Mouse (Mus musculus): Measurements from ENCODE around the gene Zbtb40. TPM values are rescaled to one million over a fixed set of nuclear protein-coding genes. Genes with fewer than 3 reads are reported as not detected.

Gene Zbtb40
- polyA plus RNA-seq, 1 experiment from 2014 or later = 1.5 TPM

DNA sequence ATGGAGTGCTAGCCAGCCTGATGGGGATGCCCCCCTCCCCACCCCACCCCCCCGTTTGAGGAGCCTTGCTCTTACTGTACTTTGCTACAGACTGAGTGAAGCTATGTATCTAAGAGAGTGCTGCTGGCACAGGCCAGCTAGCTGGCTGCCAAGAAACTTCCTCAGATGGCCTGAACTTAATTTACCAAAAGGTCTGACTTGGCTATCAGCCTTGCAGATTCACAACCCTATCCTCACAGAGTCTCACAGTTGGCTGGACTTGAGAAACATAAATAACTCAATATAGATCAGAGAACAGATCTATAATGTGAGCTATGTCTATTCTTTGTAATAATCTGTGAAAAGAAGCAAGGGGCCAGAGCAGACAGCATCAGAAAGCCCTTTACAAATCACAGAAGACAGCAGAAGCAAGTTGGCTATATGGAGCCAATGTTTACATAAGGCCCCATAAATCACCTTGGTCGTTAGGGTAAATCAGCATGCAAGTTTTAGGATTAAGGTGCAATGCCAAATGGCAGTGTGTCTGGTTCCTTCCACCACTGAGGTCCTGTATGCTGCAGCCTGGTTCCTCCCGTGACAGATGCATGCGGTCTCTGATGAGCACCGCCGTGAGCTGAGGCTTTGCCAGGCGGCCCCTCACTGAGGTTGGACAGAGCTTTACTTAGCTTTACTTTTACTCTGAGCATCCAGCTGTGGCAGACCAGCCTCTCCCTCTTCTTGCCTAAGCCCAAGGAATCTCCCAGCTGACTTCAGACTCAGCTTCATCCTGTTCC lies 15.3 kb downstream of the Zbtb40 start:
- H3K27ac ChIP-seq = no peak overlapping the region
- whole genome bisulfite sequencing (ENCODE audit: insufficient replicate concordance) = 66% methylated on average over 7 of the region's 7 CpGs
- no peaks in the 10 kb centered on the region for H3K9me3 ChIP-seq (replicated peaks)
- H3K36me3 ChIP-seq = no peaks in the 10 kb centered on the region
- H3K27me3 ChIP-seq = no peaks in the 10 kb centered on the region
- ATAC-seq (ENCODE audit: low read depth) = no peak
- DNase-seq = no peak
- H3K4me2 ChIP-seq = no peak overlapping the region
- peaks cover 12% of the 10 kb centered on the region; the same call in 1 of the 2 replicates for H3K4me1 ChIP-seq (replicated peaks)
- H3K4me3 ChIP-seq (replicated peaks) = no peak overlapping the region
- no peak overlapping the region for H3K9ac ChIP-seq

DNA sequence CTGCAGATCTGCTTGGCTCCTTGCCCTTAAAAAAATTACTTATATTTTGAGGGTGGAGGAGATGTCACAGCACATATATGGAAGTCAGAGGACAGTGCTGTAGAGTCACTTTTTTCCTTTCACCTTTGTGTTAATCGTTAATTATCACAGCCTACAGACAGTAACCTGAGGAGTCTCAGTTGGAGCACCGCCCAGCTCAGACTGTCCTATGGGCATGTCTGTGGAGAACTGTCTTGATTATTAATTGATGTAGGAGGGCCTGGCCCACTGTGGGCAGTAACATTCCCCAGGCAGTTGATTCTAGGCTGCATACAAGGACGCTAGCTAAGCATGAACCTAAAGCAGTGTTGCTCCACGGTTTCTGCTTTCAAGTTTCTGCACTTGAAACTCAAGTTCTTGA lies 16.1 kb downstream of the Zbtb40 start:
- Histone ChIP-seq H3K36me3 (no peaks in the 10 kb centered on the region), H3K27me3 (no peaks in the 10 kb centered on the region), H3K9me3 (replicated peaks) (no peaks in the 10 kb centered on the region), H3K9ac (no peak overlapping the region), H3K27ac (no peak overlapping the region), H3K4me3 (replicated peaks) (no peak overlapping the region), H3K4me1 (replicated peaks) (peaks cover 16% of the 10 kb centered on the region; the same call in 1 of the 2 replicates), H3K4me2 (no peak overlapping the region)
- DNase-seq (no peak), ATAC-seq (ENCODE audit: low read depth) (no peak)
- WGBS (ENCODE audit: insufficient replicate concordance) = 74% methylated on average over 4 of the region's 4 CpGs

DNA sequence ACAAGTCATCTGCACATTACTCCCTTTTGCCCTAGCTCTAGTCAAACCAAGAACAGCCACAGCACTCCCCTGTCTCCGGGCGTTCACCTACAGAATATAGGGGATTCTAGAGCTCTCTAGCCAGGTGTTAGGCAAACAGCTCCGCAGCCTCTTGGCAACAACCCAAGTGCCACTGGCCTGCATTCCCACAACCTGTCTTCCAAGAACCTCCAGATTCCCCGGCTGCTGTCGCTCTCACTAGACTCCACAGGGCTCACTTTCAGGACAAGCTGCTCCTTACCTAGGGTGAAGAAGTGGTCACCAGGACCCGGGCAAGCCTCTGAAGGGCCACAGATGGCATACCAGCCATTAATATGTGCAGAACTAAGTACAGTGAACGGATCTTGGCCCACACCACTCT lies 17.3 kb downstream of the Zbtb40 start:
- no peaks in the 10 kb centered on the region for H3K36me3 ChIP-seq
- H3K9me3 ChIP-seq (replicated peaks) = no peaks in the 10 kb centered on the region
- H3K4me1 ChIP-seq (replicated peaks) = peaks cover 28% of the 10 kb centered on the region
- ATAC-seq (ENCODE audit: low read depth) (no peak), DNase-seq (no peak)
- H3K27ac ChIP-seq = no peak overlapping the region
- no peak overlapping the region for H3K4me2 ChIP-seq
- no peak overlapping the region for H3K4me3 ChIP-seq (replicated peaks)
- H3K27me3 ChIP-seq = no peaks in the 10 kb centered on the region
- WGBS (ENCODE audit: insufficient replicate concordance) = 76% methylated on average over 7 of the region's 7 CpGs
- no peak overlapping the region for H3K9ac ChIP-seq

DNA sequence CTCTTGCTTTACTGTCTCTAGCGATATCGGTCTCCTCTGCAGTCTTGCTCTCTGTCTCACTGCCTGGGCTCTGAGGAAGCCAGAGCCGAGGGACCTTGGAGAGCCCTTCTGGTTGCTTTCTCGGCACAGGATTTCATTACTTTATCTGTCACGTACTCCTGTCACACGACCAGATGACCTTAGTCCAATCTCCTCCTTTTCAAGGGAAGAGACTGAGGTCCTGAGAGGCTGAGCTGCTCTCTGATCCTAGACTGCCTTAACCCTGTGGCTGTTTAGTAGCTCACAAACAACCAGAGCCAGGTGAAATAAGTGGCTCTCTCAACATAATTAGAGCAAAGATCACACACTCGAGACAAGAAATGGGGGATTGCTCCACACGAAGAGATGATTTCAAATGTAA lies 19.3 kb downstream of the Zbtb40 start:
- no peak overlapping the region for H3K27ac ChIP-seq
- WGBS (ENCODE audit: insufficient replicate concordance) = 55% methylated on average over 8 of the region's 8 CpGs
- no peak overlapping the region for H3K9ac ChIP-seq

DNA sequence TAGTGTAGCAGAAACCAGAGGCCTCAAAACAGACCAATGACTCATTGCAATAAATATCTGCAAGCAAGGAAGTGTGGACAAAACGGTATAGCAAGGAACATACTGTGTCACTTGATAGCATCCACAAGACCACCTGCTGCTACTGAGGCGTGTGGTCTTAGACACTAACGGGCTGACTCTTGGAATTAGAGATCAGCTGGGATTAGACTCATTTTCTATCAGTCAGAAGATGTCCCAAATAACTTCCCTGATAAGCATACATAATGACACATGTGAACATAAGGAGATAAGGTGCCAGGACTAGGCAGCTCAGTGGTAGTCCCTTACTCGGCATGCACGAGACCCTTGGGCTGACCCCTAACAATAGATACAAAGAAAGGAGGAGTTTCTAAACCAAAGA lies 21.6 kb downstream of the Zbtb40 start:
- no peak for DNase-seq
- H3K9me3 ChIP-seq (replicated peaks) = no peaks in the 10 kb centered on the region
- H3K27me3 ChIP-seq = no peaks in the 10 kb centered on the region
- no peak overlapping the region for H3K27ac ChIP-seq
- no peak overlapping the region for H3K4me3 ChIP-seq (replicated peaks)
- H3K36me3 ChIP-seq = no peaks in the 10 kb centered on the region
- H3K4me1 ChIP-seq (replicated peaks) = peaks cover 49% of the 10 kb centered on the region
- no peak overlapping the region for H3K4me2 ChIP-seq
- WGBS (ENCODE audit: insufficient replicate concordance) = 18% methylated on average over 5 of the region's 5 CpGs
- ATAC-seq (ENCODE audit: low read depth) = peak; percentile 56
- no peak overlapping the region for H3K9ac ChIP-seq

More for the DNA sequence above, 19.3 kb downstream of the Zbtb40 start:
- H3K9me3 ChIP-seq (replicated peaks) = no peaks in the 10 kb centered on the region
- no peak overlapping the region for H3K4me3 ChIP-seq (replicated peaks)
- DNase-seq (no peak), ATAC-seq (ENCODE audit: low read depth) (no peak)
- H3K4me1 ChIP-seq (replicated peaks) = peaks cover 47% of the 10 kb centered on the region
- H3K36me3 ChIP-seq = no peaks in the 10 kb centered on the region
- H3K27me3 ChIP-seq = no peaks in the 10 kb centered on the region
- no peak overlapping the region for H3K4me2 ChIP-seq

DNA sequence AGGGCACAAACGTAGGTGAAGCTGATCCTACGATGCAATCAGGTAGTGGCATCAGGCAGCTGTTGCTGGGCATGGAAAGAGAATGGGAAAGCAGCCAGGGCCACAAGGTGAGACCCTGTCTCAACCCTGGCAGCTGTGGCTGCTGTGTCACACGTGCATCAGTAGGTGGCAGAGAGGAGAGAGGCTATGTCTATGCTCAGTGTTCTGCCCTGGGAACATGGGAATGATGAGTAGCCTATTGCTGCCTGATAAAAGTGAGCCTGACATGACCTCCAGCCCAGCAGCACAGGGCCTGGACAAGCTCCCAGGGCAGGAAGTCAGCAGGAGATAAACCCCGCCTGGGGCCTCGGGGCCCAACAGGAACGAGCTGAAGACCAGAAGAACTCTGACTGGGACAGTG lies 23.0 kb downstream of the Zbtb40 start:
- Histone ChIP-seq H3K9me3 (replicated peaks) (no peaks in the 10 kb centered on the region), H3K4me3 (replicated peaks) (no peak overlapping the region), H3K36me3 (no peaks in the 10 kb centered on the region), H3K27ac (no peak overlapping the region), H3K4me2 (peak overlapping the region; percentile 23), H3K4me1 (replicated peaks) (peaks cover 49% of the 10 kb centered on the region), H3K27me3 (no peaks in the 10 kb centered on the region), H3K9ac (peak overlapping the region; percentile 19; the same call in 1 of the 2 replicates)
- 31% methylated on average over 6 of the region's 6 CpGs for WGBS (ENCODE audit: insufficient replicate concordance)
- peak; percentile 71 for ATAC-seq (ENCODE audit: low read depth)
- DNase-seq = peak; percentile 9

DNA sequence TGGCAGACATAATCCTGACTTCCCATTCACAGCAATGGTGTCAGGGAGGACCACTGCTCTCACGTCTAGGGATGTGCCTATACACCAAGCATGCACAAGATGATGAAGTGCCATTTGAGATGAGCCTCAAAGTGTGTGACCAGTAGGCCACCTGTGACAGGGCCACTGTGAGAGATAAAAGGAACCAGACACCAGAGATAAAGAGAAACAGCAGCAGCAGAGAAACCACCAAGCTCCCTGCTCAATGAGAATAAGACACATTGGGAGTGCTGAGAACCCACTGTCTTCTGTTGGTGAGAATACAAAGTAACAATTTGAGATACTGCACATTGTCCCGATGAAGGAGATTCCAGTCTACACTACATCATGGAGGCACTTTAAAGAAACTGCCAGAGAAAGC lies 23.5 kb downstream of the Zbtb40 start:
- Histone ChIP-seq H3K36me3 (no peaks in the 10 kb centered on the region), H3K4me3 (replicated peaks) (no peak overlapping the region), H3K9ac (no peak overlapping the region), H3K27ac (no peak overlapping the region), H3K9me3 (replicated peaks) (no peaks in the 10 kb centered on the region), H3K27me3 (no peaks in the 10 kb centered on the region), H3K4me2 (peak overlapping the region; percentile 23; the same call in 1 of the 2 replicates), H3K4me1 (replicated peaks) (peaks cover 51% of the 10 kb centered on the region)
- 38% methylated on average over 2 of the region's 2 CpGs for WGBS (ENCODE audit: insufficient replicate concordance)
- peak; percentile 61 for ATAC-seq (ENCODE audit: low read depth)
- DNase-seq = no peak

DNA sequence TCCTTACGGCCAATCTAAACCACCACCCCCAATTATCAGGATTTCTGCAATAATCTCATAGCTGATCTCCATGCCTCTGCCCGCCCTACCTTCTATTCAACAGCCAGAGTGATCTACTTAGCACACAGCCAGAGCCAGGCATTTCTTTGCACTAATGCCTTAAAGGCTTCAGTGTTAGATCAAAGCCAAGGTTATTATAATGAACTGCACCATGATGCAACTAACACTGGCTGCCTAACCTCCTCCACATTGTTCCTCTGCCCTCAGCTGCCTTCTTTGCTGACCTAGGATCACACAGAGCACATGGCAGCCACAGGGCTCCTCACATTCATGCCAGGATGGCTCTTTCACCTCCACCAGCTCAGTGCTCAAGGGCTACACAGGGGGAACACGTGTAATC lies 28.5 kb downstream of the Zbtb40 start:
- ATAC-seq (ENCODE audit: low read depth) (no peak), DNase-seq (no peak)
- Histone ChIP-seq H3K9me3 (replicated peaks) (no peaks in the 10 kb centered on the region), H3K27ac (no peak overlapping the region), H3K4me3 (replicated peaks) (no peak overlapping the region), H3K9ac (no peak overlapping the region), H3K4me2 (no peak overlapping the region), H3K36me3 (peaks cover 32% of the 10 kb centered on the region), H3K4me1 (replicated peaks) (peaks cover 17% of the 10 kb centered on the region), H3K27me3 (no peaks in the 10 kb centered on the region)
- WGBS (ENCODE audit: insufficient replicate concordance) = 56% methylated on average over 3 of the region's 3 CpGs

DNA sequence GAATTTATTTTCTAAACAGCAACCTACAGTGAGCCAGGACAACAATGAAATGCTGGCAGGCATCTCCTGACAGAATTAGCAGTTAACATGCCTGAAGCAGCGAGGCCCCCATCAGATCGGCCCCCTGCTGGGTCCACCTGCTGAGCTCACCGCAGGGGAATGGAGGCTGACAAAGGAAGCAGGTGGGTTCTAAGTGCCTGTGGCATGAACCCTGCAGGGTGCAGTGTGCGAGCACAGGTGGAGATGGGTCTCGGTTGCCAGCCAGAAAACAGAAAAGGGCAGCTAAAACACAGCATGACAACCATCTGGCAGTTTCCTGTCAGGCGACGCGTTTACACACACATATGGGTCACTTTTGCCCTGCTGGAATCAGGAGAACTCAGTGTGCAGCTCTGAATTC lies 32.7 kb downstream of the Zbtb40 start:
- H3K4me1 ChIP-seq (replicated peaks) = peaks cover 8% of the 10 kb centered on the region; the same call in 1 of the 2 replicates
- no peak overlapping the region for H3K4me2 ChIP-seq
- H3K27me3 ChIP-seq = no peaks in the 10 kb centered on the region
- peaks cover 32% of the 10 kb centered on the region for H3K36me3 ChIP-seq
- H3K4me3 ChIP-seq (replicated peaks) = no peak overlapping the region
- no peak for ATAC-seq (ENCODE audit: low read depth)
- 80% methylated on average over 8 of the region's 8 CpGs for WGBS (ENCODE audit: insufficient replicate concordance)
- no peak overlapping the region for H3K9ac ChIP-seq
- H3K27ac ChIP-seq = no peak overlapping the region
- DNase-seq = no peak
- H3K9me3 ChIP-seq (replicated peaks) = no peaks in the 10 kb centered on the region

DNA sequence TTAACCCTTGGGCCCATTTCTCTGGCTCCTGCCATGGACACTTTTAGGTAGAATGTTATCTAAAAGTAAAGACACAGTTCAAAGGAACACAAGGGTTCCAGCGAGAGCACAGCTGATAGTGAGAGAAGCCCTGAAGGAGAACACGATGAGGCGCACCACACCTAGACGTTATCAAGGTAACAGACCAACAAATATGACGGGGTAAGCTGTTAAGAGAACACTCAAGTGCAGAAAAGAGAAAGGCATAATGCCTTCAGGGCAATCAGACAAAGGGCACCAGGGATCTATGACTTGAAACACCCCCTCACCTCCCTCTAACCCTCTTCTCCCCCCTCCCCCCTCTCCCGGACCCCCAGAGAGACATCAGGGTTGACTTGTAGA lies 33.1 kb downstream of the Zbtb40 start:
- H3K4me2 ChIP-seq = no peak overlapping the region
- ATAC-seq (ENCODE audit: low read depth) = peak; percentile 31
- H3K36me3 ChIP-seq = peaks cover 32% of the 10 kb centered on the region
- H3K9ac ChIP-seq = no peak overlapping the region
- WGBS (ENCODE audit: insufficient replicate concordance) = 43% methylated on average over 6 of the region's 6 CpGs
- H3K9me3 ChIP-seq (replicated peaks) = no peaks in the 10 kb centered on the region
- DNase-seq = no peak
- H3K4me1 ChIP-seq (replicated peaks) = peaks cover 8% of the 10 kb centered on the region; the same call in 1 of the 2 replicates
- no peak overlapping the region for H3K4me3 ChIP-seq (replicated peaks)
- no peak overlapping the region for H3K27ac ChIP-seq
- no peaks in the 10 kb centered on the region for H3K27me3 ChIP-seq

DNA sequence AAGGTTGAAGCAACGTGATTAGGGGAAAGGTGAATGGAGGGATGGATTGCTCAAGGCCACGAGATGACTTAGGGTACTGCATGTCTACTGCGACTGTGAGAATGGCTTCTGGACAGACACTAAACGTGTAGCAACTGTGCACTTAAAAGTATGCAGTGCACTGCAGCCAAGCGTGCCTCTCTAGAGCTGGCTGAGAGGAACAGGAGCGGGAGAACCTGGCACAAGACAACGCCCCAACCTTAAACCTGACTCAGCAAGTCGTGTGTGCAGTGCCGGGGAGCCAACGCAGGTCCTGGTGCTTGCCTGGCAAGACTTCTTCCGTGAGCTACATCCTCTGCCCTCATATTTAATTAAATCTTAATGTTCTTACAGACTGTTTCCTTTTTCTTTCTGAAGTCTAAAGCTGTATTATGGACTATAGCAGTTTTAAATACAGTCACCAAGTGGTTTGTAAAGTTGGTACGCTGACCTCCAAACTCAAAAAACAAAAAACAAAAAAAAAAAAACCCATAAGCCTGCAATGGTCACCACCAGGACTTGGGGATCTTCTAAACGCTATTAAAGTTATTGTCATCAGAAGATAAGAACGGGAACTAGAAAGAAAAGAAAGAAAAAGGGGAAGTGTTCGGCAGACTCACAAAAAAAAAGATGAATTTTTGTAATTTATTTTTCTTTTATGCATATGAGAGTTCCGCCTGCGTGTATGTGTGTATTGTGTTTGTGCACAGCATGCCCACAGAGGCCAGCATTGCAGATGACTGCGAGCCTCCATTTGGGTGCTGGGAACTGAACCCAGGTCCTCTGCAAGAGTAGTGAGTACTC lies 33.7 kb downstream of the Zbtb40 start:
- H3K27me3 ChIP-seq = no peaks in the 10 kb centered on the region
- H3K27ac ChIP-seq = no peak overlapping the region
- 78% methylated on average over 18 of the region's 18 CpGs for WGBS (ENCODE audit: insufficient replicate concordance)
- H3K9ac ChIP-seq = no peak overlapping the region
- ATAC-seq (ENCODE audit: low read depth) = no peak
- H3K4me2 ChIP-seq = no peak overlapping the region
- H3K9me3 ChIP-seq (replicated peaks) = no peaks in the 10 kb centered on the region
- no peak for DNase-seq
- H3K4me3 ChIP-seq (replicated peaks) = no peak overlapping the region
- H3K36me3 ChIP-seq = peaks cover 32% of the 10 kb centered on the region
- H3K4me1 ChIP-seq (replicated peaks) = peaks cover 5% of the 10 kb centered on the region; the same call in 1 of the 2 replicates

All from liver, embryonic 13.5 days (tissue).